Mouse (Mus musculus) midbrain, embryonic 10.5 days (tissue): ENCODE data around the gene Ptprd. TPM values are rescaled to one million over a fixed set of nuclear protein-coding genes. Genes with fewer than 3 reads are reported as not detected.
A peak's percentile ranks its signal among the peaks of the same experiment; 100 is the strongest.

ENCODE experiments used
- DNase-seq: peaks from one replicate; pipeline ENCODE4 v3.0.0-alpha.2; 2017; ENCODE audit warnings: low spot score
- H3K27ac ChIP-seq: fragments of 300-500 bp; sonication (generic); replicated peaks from 2 replicates; pipeline ENCODE4 v1.5.1; 2016; ENCODE audit warnings: mild to moderate bottlenecking
- H3K27me3 ChIP-seq: fragments of 300-500 bp; sonication (generic); 2 replicates; pipeline ENCODE4 v1.6.1; 2016; ENCODE audit warnings: low read depth, mild to moderate bottlenecking; ENCODE audit not compliant: poor library complexity, severe bottlenecking
- H3K36me3 ChIP-seq: fragments of 300-500 bp; sonication (generic); 2 replicates; pipeline ENCODE4 v1.6.1; 2016; ENCODE audit warnings: mild to moderate bottlenecking, moderate library complexity
- H3K4me1 ChIP-seq: fragments of 300-500 bp; sonication (generic); 2 replicates; pipeline ENCODE4 v1.6.1; 2016
- H3K4me3 ChIP-seq: fragments of 300-500 bp; sonication (generic); 2 replicates; pipeline ENCODE4 v1.5.1; 2016; ENCODE audit warnings: mild to moderate bottlenecking, moderate library complexity
- H3K9me3 ChIP-seq: fragments of 300-500 bp; sonication (generic); replicated peaks from 2 replicates; pipeline ENCODE4 v1.6.1; 2016; ENCODE audit warnings: mild to moderate bottlenecking
- WGBS: fragments of 180-500 bp; shearing (Covaris S2); methylation state at CpG from one replicate; pipeline ENCODE4 v1.1.7; 2016; 5-methylcytosine and 5-hydroxymethylcytosine counted together
- polyA plus RNA-seq: library from polyadenylated mRNA; unstranded; fragments of >200 nt; fragmentation: Nextera tagmentation; extraction: Ambion mirVana; gene quantifications from 2 replicates; pipeline ENCODE4 v1.2.1, GENCODE M21; 2016

Gene Ptprd
- polyA plus RNA-seq, 1 experiment from 2014 or later, result 9.6 TPM

- no peaks in the 10 kb centered on the region for H3K27me3 ChIP-seq
- no peaks in the 10 kb centered on the region for H3K9me3 ChIP-seq
- DNase-seq, result no peak
- WGBS, result 56% methylated on average over 3 of the region's 3 CpGs
- H3K27ac ChIP-seq, result no peak overlapping the region
- H3K36me3 ChIP-seq, result no peaks in the 10 kb centered on the region
- no peak overlapping the region for H3K4me3 ChIP-seq
- H3K4me1 ChIP-seq, result no peaks in the 10 kb centered on the region
Observed at GRCm38 (mm10) chr4:76881610-76882009, 1330.2 kb downstream of the Ptprd start.

GRCm38 (mm10) chr4:76870971-76871370 lies 1340.8 kb downstream of the Ptprd start:
- Histone ChIP-seq H3K27me3 (no peaks in the 10 kb centered on the region), H3K27ac (no peak overlapping the region), H3K4me1 (no peaks in the 10 kb centered on the region), H3K9me3 (no peaks in the 10 kb centered on the region), H3K36me3 (no peaks in the 10 kb centered on the region), H3K4me3 (no peak overlapping the region)
- 100% methylated on average over 1 of the region's 1 CpGs for WGBS
- DNase-seq, result no peak

- Histone ChIP-seq H3K9me3 (no peaks in the 10 kb centered on the region), H3K4me1 (peaks cover 8% of the 10 kb centered on the region; the same call in 1 of the 2 replicates), H3K4me3 (no peak overlapping the region), H3K27me3 (no peaks in the 10 kb centered on the region), H3K36me3 (no peaks in the 10 kb centered on the region), H3K27ac (no peak overlapping the region)
- DNase-seq, result no peak
- 62% methylated on average over 3 of the region's 3 CpGs for WGBS
Observed at GRCm38 (mm10) chr4:76865585-76865984, 1346.2 kb downstream of the Ptprd start.

GRCm38 (mm10) chr4:76846265-76846664 lies 1365.5 kb downstream of the Ptprd start:
- Histone ChIP-seq H3K27ac (no peak overlapping the region), H3K9me3 (no peaks in the 10 kb centered on the region), H3K27me3 (no peaks in the 10 kb centered on the region), H3K36me3 (no peaks in the 10 kb centered on the region), H3K4me1 (no peaks in the 10 kb centered on the region), H3K4me3 (no peak overlapping the region)
- WGBS, result 83% methylated on average over 7 of the region's 7 CpGs
- no peak for DNase-seq

GRCm38 (mm10) chr4:76839016-76839415 lies 1372.7 kb downstream of the Ptprd start:
- H3K9me3 ChIP-seq, result no peaks in the 10 kb centered on the region

GRCm38 (mm10) chr4:76812138-76812537 lies 1399.6 kb downstream of the Ptprd start:
- WGBS, result 88% methylated on average over 2 of the region's 2 CpGs
- DNase-seq, result no peak
- no peak overlapping the region for H3K27ac ChIP-seq
- no peak overlapping the region for H3K4me3 ChIP-seq
- no peaks in the 10 kb centered on the region for H3K27me3 ChIP-seq
- no peaks in the 10 kb centered on the region for H3K4me1 ChIP-seq
- no peaks in the 10 kb centered on the region for H3K9me3 ChIP-seq
- H3K36me3 ChIP-seq, result no peaks in the 10 kb centered on the region

More at GRCm38 (mm10) chr4:76839016-76839415, 1372.7 kb downstream of the Ptprd start:
- DNase-seq, result no peak
- H3K27ac ChIP-seq, result no peak overlapping the region
- H3K27me3 ChIP-seq, result no peaks in the 10 kb centered on the region
- no peak overlapping the region for H3K4me3 ChIP-seq
- WGBS, result 88% methylated on average over 1 of the region's 1 CpGs
- H3K4me1 ChIP-seq, result no peaks in the 10 kb centered on the region
- H3K36me3 ChIP-seq, result no peaks in the 10 kb centered on the region

- 90% methylated on average over 4 of the region's 4 CpGs for WGBS
- H3K4me3 ChIP-seq, result no peak overlapping the region
- no peak overlapping the region for H3K27ac ChIP-seq
- no peaks in the 10 kb centered on the region for H3K36me3 ChIP-seq
- H3K4me1 ChIP-seq, result peaks cover 12% of the 10 kb centered on the region
- no peaks in the 10 kb centered on the region for H3K27me3 ChIP-seq
- H3K9me3 ChIP-seq, result no peaks in the 10 kb centered on the region
- DNase-seq, result no peak
Observed at GRCm38 (mm10) chr4:76802708-76803107, 1409.1 kb downstream of the Ptprd start.

GRCm38 (mm10) chr4:76798010-76799007 lies 1413.5 kb downstream of the Ptprd start:
- Histone ChIP-seq H3K36me3 (no peaks in the 10 kb centered on the region), H3K27ac (no peak overlapping the region), H3K27me3 (no peaks in the 10 kb centered on the region), H3K9me3 (no peaks in the 10 kb centered on the region), H3K4me3 (no peak overlapping the region), H3K4me1 (peaks cover 15% of the 10 kb centered on the region)
- DNase-seq, result peak; percentile 14
- 42% methylated on average over 9 of the region's 9 CpGs for WGBS

GRCm38 (mm10) chr4:76785389-76785788 lies 1426.4 kb downstream of the Ptprd start:
- no peaks in the 10 kb centered on the region for H3K36me3 ChIP-seq
- WGBS, result 89% methylated on average over 2 of the region's 2 CpGs
- H3K4me1 ChIP-seq, result no peaks in the 10 kb centered on the region
- no peak overlapping the region for H3K4me3 ChIP-seq
- DNase-seq, result no peak
- H3K9me3 ChIP-seq, result no peaks in the 10 kb centered on the region
- H3K27ac ChIP-seq, result no peak overlapping the region
- H3K27me3 ChIP-seq, result no peaks in the 10 kb centered on the region

GRCm38 (mm10) chr4:76779558-76780124 lies 1432.1 kb downstream of the Ptprd start:
- no peaks in the 10 kb centered on the region for H3K36me3 ChIP-seq
- WGBS, result 82% methylated on average over 4 of the region's 4 CpGs
- H3K4me1 ChIP-seq, result no peaks in the 10 kb centered on the region
- no peak overlapping the region for H3K4me3 ChIP-seq
- no peak overlapping the region for H3K27ac ChIP-seq
- H3K9me3 ChIP-seq, result no peaks in the 10 kb centered on the region
- no peak for DNase-seq
- no peaks in the 10 kb centered on the region for H3K27me3 ChIP-seq

GRCm38 (mm10) chr4:76766918-76767317 lies 1444.8 kb downstream of the Ptprd start:
- no peaks in the 10 kb centered on the region for H3K4me1 ChIP-seq
- no peak overlapping the region for H3K4me3 ChIP-seq
- no peak for DNase-seq
- no peaks in the 10 kb centered on the region for H3K9me3 ChIP-seq
- H3K27ac ChIP-seq, result no peak overlapping the region
- H3K27me3 ChIP-seq, result no peaks in the 10 kb centered on the region
- H3K36me3 ChIP-seq, result no peaks in the 10 kb centered on the region
- WGBS, result 80% methylated on average over 3 of the region's 3 CpGs

- Histone ChIP-seq H3K4me3 (no peak overlapping the region), H3K27me3 (no peaks in the 10 kb centered on the region), H3K9me3 (no peaks in the 10 kb centered on the region), H3K27ac (no peak overlapping the region), H3K36me3 (no peaks in the 10 kb centered on the region), H3K4me1 (no peaks in the 10 kb centered on the region)
- WGBS, result 85% methylated on average over 2 of the region's 2 CpGs
- DNase-seq, result no peak
Observed at GRCm38 (mm10) chr4:76766429-76766828, 1445.3 kb downstream of the Ptprd start.

GRCm38 (mm10) chr4:76750709-76751108 lies 1461.1 kb downstream of the Ptprd start:
- DNase-seq, result no peak
- Histone ChIP-seq H3K27me3 (no peaks in the 10 kb centered on the region), H3K4me1 (no peaks in the 10 kb centered on the region), H3K27ac (no peak overlapping the region), H3K36me3 (no peaks in the 10 kb centered on the region), H3K4me3 (no peak overlapping the region), H3K9me3 (no peaks in the 10 kb centered on the region)
- 74% methylated on average over 2 of the region's 2 CpGs for WGBS
